Mouse (Mus musculus) 416B (cell line): ENCODE measurements at regions not wholly inside any gene's neighbourhood (a gene's known extent, or its start where the extent isn't known, plus 50 kb on each side); places are given as distances from the start of the nearest gene placed in this dataset.
"Not testable (repeated sequence)": the region's sequence is repeated elsewhere in the genome, so short reads cannot be mapped to it uniquely, and the experiment has no call there.

Source experiments
- DNase-seq: peaks from one replicate; pipeline ENCODE4 v3.0.0; 2011; ENCODE audit warnings: low read depth

- no peak for DNase-seq
Observed at GRCm38 (mm10) chr13:99128979-99129378, 55.6 kb upstream of the Zfp366 start.

DNA sequence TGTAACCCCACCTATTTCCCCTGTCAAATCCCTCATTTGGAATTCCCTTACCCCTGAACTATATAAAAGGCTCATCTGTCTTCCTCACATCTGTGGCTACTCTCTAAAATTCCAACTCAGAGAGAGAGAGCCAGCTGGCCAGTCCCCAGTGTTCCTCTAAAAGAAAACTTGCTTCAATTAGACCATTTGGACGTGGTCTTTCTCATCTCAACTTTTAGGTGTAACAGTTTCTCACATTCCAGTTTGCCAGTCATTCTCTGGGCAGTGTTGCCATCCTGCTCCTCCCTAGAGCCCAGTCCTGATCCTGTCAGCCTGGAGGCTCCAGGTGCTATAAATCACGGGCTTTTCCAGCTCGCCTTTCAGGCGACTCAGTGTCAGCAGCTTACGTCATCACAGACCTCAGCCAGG is 56.3 kb upstream of the Zfp366 start:
- no peak for DNase-seq

- no peak for DNase-seq
Observed at GRCm38 (mm10) chr13:99127716-99128115, 56.9 kb upstream of the Zfp366 start.

DNA sequence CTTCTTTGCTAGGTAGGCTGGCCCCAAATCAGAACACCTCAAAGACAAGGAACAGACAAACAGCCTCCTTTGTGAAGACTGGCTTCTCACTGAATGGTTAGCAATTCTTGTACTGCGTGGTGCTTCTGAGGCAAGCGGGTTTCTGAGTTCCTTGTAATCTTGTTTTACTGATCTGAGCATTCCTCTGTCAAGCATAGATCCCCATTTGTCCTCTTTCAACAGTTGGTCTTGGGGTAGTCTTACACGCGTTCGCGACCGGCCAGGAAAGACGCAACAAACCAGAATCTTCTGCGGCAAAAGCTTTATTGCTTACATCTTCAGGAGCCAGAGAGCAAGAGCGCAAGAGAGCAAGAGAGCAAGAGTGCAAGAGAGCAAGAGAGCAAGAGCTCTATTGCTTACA is 57.7 kb upstream of the Zfp366 start:
- DNase-seq: not testable (repeated sequence)

GRCm38 (mm10) chr13:99126538-99126937 is 58.1 kb upstream of the Zfp366 start:
- peak; percentile 90 for DNase-seq

GRCm38 (mm10) chr13:99125946-99126345 is 58.7 kb upstream of the Zfp366 start:
- DNase-seq: peak; percentile 83

DNA sequence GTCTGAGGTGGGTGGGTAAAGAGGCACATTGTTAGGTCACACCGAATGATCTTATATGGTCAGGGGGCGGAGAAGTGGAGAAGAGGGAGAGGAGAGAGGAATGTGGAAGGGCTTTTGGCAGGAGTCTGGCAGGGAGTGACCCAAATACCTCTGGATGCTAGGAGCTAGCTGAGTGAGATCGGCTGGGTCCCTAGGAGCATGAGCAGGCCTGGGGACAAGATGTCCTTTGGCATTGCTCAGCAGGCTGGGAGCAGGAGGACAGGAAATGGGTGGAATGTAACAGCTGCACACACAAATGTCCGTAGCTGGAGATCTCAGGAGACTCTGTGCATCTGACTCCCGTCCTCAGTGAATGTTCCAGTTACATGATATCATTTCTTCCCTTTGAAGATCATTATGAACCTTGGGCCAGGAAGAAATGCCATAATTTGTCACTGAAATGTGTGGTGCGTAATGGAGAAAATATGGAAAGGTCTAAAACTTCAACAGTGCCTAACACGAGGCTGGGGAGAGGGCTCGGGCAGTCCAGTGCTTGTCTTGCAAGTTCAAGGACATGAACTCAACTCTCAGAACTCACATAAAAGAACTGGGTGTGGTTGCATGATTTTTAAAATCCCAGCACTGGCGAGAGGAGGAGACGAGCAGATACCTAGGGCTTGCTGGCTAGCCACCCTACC is 59.6 kb upstream of the Zfp366 start:
- no peak for DNase-seq

DNA sequence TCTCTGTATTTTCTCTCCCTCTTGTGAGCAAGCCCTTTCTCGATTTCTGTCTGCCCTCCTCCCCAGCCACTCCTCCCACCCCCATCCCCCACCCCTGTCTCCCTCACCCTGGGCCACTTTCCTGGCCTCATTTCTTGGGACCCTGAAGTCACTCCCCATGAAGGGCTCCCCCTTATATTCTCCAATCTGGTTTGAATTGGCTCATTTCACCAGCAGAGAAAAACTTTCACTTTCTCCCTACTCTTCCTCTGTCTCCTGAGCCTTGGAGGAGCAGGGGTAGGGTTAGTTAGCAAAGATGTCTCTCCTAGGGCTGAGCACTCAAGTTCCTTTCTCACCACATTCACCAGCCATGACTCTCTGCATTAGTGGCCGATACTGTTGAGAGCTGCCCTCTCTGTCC is 60.5 kb upstream of the Zfp366 start:
- no peak for DNase-seq

- no peak for DNase-seq
Observed at GRCm38 (mm10) chr13:99123476-99124140, 61.0 kb upstream of the Zfp366 start.

DNA sequence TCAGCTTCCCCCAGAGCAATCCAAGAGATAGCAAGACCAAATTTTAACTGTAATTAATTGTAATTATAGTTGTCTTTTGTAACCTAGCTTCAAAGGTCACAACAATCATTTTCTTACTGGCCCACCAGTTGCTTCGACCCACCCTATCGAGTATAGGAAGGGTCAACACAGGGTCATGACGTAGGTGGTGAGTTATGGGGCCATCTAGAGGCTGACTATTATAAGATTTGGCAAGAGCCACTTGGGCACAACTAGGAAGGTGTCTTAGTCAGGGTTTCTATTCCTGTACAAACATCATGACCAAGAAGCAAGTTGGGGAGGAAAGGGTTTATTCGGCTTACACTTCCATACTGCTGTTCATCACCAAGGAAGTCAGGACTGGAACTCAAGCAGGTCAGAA is 62.1 kb upstream of the Zfp366 start:
- peak; percentile 63 for DNase-seq

DNA sequence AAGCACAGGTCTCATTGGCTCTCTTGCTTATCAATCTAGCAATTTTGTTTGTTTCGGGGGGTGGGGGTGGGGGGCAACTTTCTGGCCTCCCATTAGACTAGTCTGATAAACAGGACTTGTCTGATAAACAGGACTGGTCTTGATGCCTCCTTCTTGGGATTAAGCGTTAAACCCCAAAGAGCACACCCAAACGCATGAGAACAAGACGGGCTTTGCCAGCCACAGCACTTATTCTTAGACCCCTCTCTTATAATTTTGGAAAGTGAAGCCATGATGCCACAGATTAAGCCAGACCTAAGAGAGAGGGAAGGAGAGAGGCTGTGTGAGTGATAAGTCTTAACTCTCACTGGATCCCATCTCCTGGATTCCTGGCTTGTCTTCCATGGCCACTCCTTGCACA is 63.5 kb upstream of the Zfp366 start:
- no peak for DNase-seq

DNA sequence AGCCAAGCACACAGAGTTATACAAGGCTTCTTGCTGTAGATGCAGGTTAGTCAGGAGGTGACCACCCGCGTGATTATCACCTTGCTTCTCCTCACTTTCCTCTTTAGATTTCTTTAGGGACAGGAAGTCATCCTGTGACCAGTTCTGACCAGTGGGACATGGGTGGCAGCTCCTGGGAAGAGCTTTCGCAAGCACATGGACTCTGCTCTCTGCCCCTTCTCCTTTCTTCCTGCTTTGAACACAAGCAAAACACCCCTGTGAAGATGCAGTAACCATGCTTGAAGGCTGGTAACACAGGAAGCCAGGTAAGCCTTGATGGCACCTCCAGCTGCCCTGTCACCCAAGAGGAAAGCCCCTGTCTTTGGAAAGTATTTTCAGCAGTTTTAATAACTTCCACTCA is 64.7 kb upstream of the Zfp366 start:
- DNase-seq: no peak

DNA sequence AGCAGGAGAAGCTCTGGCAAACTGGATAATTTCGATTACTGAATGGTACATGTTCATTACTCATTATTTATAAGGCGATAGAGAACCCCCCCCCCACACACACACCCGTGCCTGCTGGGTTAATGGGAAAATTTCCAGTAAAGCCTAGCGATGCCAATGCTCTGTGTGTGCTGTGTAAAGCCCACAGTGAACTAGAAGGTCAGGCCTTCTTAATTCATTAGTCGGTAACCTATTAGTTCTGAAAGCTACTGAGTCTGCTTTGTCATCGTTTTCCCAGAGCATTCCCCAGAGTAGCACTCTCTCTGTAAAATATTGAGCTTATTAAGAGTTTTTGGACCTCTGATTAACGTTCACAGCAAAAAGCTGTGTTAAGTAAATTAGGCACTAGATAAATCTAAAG is 65.7 kb upstream of the Zfp366 start:
- DNase-seq: no peak

- DNase-seq: no peak
Observed at GRCm38 (mm10) chr13:99115541-99115940, 69.1 kb upstream of the Zfp366 start.

DNA sequence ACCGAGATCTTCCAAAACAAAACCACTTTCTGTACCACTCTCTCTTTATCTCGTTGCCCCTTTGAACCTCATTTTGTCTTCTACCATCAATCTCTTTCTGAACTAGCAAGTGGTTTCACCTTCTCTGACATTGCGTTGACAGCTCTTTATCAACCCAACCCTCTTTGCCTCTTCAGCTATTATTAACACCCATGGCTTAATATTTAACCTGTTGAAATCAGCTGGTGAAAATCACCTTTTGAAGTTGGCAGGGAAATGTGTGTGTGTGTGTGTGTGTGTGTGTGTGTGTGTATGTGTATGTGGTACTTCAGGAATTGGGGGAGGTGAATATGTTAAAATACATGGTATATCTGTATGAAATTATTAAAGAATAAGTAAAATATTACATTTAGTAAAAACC is 70.1 kb upstream of the Zfp366 start:
- DNase-seq: no peak

GRCm38 (mm10) chr13:99111736-99112386 is 72.8 kb upstream of the Zfp366 start:
- DNase-seq: no peak

- DNase-seq: peak; percentile 41
Observed at GRCm38 (mm10) chr13:99107983-99108382, 76.6 kb upstream of the Zfp366 start.

DNA sequence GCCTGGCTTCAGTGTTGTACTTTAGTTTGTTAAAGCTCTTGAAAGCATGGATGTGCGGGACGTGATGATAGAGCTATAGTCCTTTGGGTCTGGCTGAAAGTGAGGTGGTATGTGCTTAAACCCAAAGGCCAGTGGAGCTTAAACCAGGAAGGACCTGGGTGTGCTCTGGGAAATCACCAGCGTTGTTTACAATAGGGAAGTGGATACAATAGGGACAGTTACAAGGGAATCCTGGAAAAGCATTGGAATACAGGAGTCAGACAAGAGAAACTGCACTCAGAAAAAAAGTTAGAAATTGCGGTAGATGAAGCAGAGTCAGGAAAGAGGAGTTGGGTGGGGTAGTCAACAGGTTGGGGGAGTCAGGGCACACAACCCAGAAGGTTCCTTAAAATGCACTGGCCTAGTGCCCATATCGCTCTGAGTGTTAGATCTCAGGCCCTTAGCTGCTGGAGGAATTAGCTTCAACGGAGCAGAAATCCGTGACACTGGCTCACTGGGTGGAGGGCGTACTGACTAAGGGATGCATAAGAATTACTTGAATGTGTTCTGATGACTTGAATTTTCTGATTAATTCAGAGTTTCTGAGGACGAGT is 82.4 kb upstream of the Zfp366 start:
- DNase-seq: no peak

GRCm38 (mm10) chr13:99100430-99101409 is 83.9 kb upstream of the Zfp366 start:
- DNase-seq: peak; percentile 98

GRCm38 (mm10) chr13:99099794-99100429 is 84.7 kb upstream of the Zfp366 start:
- DNase-seq: peak; percentile 89

- no peak for DNase-seq
Observed at GRCm38 (mm10) chr13:99099226-99099625, 85.4 kb upstream of the Zfp366 start.
